Mouse (Mus musculus): ENCODE results near the gene Sdhb. TPM values are rescaled to one million over a fixed set of nuclear protein-coding genes. Genes with fewer than 3 reads are reported as not detected.

Gene Sdhb
- polyA plus RNA-seq, 1 experiment from 2014 or later = 502 TPM

DNA sequence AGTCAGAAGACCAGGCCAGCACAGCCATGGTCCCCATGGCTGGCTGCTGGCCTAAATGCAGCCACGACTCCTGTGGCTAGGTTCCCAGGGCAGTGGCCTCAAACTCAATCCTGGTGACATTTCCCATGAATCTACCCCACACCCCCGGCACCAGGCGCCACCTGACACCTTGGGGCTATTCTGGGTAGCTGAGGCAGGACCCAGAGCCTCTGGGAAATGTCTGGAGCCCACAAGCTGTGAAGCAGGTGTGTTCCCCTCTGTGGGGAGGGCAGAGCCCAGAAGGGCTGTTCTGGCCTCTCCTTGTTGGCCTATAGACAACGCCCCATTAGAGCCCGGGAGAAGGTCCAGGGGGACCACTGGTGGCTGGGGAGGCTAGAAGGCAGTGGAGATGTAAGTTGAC lies 38.5 kb upstream of the Sdhb start:
- WGBS = 90% methylated on average over 5 of the region's 5 CpGs
- H3K27me3 ChIP-seq (ENCODE audit: control insufficient read depth, insufficient read depth, low read length) = no peaks in the 10 kb centered on the region

GRCm38 (mm10) chr4:140925648-140926047 lies 35.4 kb upstream of the Sdhb start:
- DNase-seq (ENCODE audit: low spot score) (no peak), ATAC-seq (ENCODE audit: low FRiP score) (no peak)
- Histone ChIP-seq H3K36me3 (replicated peaks; ENCODE audit: control insufficient read depth, insufficient read depth) (no peaks in the 10 kb centered on the region), H3K27me3 (ENCODE audit: control insufficient read depth, insufficient read depth, low read length) (no peaks in the 10 kb centered on the region), H3K27ac (no peak overlapping the region), H3K4me1 (replicated peaks; ENCODE audit: control insufficient read depth, insufficient read depth, low read length) (no peaks in the 10 kb centered on the region; the same call in 1 of the 2 replicates), H3K4me2 (replicated peaks) (no peak overlapping the region), H3K9me3 (ENCODE audit: control insufficient read depth, low read length) (no peaks in the 10 kb centered on the region), H3K4me3 (replicated peaks; ENCODE audit: low read length) (no peak overlapping the region), H3K9ac (no peak overlapping the region)
- 74% methylated on average over 8 of the region's 8 CpGs for WGBS

More for the DNA sequence above, 38.5 kb upstream of the Sdhb start:
- no peaks in the 10 kb centered on the region for H3K36me3 ChIP-seq (replicated peaks; ENCODE audit: control insufficient read depth, insufficient read depth)
- no peak overlapping the region for H3K27ac ChIP-seq
- ATAC-seq (ENCODE audit: low FRiP score) (no peak), DNase-seq (ENCODE audit: low spot score) (no peak)
- no peaks in the 10 kb centered on the region for H3K4me1 ChIP-seq (replicated peaks; ENCODE audit: control insufficient read depth, insufficient read depth, low read length)
- H3K9me3 ChIP-seq (ENCODE audit: control insufficient read depth, low read length) = no peaks in the 10 kb centered on the region
- H3K4me2 ChIP-seq (replicated peaks) = no peak overlapping the region
- H3K9ac ChIP-seq = no peak overlapping the region
- no peak overlapping the region for H3K4me3 ChIP-seq (replicated peaks; ENCODE audit: low read length)

GRCm38 (mm10) chr4:140928349-140928748 lies 32.7 kb upstream of the Sdhb start:
- H3K27me3 ChIP-seq (ENCODE audit: control insufficient read depth, insufficient read depth, low read length) = no peaks in the 10 kb centered on the region
- ATAC-seq (ENCODE audit: low FRiP score) (no peak), DNase-seq (ENCODE audit: low spot score) (no peak)
- WGBS = 84% methylated on average over 9 of the region's 9 CpGs
- no peak overlapping the region for H3K9ac ChIP-seq
- H3K4me1 ChIP-seq (replicated peaks; ENCODE audit: control insufficient read depth, insufficient read depth, low read length) = no peaks in the 10 kb centered on the region; the same call in 1 of the 2 replicates
- no peak overlapping the region for H3K4me3 ChIP-seq (replicated peaks; ENCODE audit: low read length)
- H3K4me2 ChIP-seq (replicated peaks) = no peak overlapping the region
- no peaks in the 10 kb centered on the region for H3K36me3 ChIP-seq (replicated peaks; ENCODE audit: control insufficient read depth, insufficient read depth)
- H3K9me3 ChIP-seq (ENCODE audit: control insufficient read depth, low read length) = no peaks in the 10 kb centered on the region
- no peak overlapping the region for H3K27ac ChIP-seq

DNA sequence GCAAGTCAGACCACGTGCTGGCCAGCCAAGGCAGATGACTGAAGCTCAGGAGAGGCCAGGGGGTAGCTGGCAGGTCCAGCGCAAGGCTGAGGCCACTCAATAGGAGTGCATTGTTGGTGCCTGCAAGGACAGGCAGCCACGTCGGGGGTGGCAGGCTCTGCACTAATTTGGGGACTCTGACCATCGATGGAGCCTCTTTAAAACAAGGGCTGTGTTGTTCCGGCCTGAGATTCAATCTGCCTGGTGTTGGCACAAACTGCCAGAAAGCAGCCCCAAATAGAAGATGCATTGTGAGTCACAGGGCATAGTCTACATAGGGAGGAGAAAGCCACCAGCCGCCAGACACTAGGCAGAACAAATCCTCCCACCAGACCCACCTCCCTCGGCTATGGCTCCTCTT lies 31.3 kb upstream of the Sdhb start:
- Histone ChIP-seq H3K27me3 (ENCODE audit: control insufficient read depth, insufficient read depth, low read length) (no peaks in the 10 kb centered on the region), H3K9ac (no peak overlapping the region), H3K4me2 (replicated peaks) (no peak overlapping the region), H3K9me3 (ENCODE audit: control insufficient read depth, low read length) (no peaks in the 10 kb centered on the region), H3K4me3 (replicated peaks; ENCODE audit: low read length) (no peak overlapping the region), H3K4me1 (replicated peaks; ENCODE audit: control insufficient read depth, insufficient read depth, low read length) (no peaks in the 10 kb centered on the region; the same call in 1 of the 2 replicates), H3K27ac (no peak overlapping the region; the same call in 1 of the 2 replicates), H3K36me3 (replicated peaks; ENCODE audit: control insufficient read depth, insufficient read depth) (no peaks in the 10 kb centered on the region)
- WGBS = 59% methylated on average over 8 of the region's 8 CpGs
- ATAC-seq (ENCODE audit: low FRiP score) (peak; percentile 76; the same call in 1 of the 2 replicates), DNase-seq (ENCODE audit: low spot score) (no peak)

DNA sequence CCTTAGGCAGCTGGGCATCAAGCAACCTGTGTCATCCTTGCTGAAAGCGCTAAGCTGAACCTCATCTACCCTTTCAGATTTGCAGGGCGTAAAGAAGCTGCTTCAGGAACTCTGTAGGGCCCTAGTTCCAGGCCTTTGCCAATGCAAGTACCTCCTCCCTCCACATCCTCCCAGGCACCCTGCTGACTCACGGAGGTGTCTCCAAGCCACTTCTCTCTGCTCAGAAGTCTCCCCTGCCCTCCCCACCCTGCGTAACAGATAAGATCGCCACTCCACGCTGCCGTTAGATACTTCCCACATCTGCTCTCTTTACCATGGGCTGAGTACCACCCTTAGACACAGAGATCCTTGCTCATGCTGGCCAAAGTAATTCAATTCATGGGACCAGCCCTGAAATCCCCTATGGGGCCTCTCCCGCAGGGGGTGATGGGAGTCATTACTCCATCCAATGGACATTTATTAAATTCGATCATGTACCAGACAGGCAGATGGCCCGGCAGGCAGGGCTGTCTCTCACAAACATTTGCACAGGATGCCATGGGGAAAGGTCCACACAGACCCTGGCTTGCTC lies 30.0 kb upstream of the Sdhb start:
- Histone ChIP-seq H3K4me3 (replicated peaks; ENCODE audit: low read length) (no peak overlapping the region), H3K36me3 (replicated peaks; ENCODE audit: control insufficient read depth, insufficient read depth) (no peaks in the 10 kb centered on the region), H3K27me3 (ENCODE audit: control insufficient read depth, insufficient read depth, low read length) (no peaks in the 10 kb centered on the region), H3K9ac (no peak overlapping the region), H3K9me3 (ENCODE audit: control insufficient read depth, low read length) (no peaks in the 10 kb centered on the region), H3K4me1 (replicated peaks; ENCODE audit: control insufficient read depth, insufficient read depth, low read length) (no peaks in the 10 kb centered on the region; the same call in 1 of the 2 replicates), H3K27ac (no peak overlapping the region), H3K4me2 (replicated peaks) (no peak overlapping the region)
- ATAC-seq (ENCODE audit: low FRiP score) (no peak), DNase-seq (ENCODE audit: low spot score) (no peak)
- WGBS = 69% methylated on average over 10 of the region's 10 CpGs

DNA sequence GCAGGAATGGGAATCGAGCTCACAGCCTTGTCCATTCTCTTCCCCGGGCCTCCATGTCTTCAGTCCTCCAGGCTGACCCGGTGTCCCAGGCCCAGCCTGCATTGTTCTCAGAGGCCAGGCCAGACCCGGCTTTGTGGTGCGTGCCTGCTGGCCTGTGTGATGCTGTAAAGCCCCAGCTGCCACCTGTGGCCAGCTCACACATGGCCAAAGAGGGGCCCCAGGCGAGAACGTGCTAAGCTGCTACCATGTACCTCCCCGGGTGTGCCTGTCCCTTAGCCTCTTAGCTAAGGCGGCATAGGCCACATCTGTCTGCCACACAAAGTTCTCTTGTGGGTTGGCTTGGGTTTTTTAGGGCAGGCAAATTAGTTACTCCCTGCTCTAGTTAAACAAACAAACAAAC lies 25.4 kb upstream of the Sdhb start:
- H3K9ac ChIP-seq = no peak overlapping the region
- H3K9me3 ChIP-seq (ENCODE audit: control insufficient read depth, low read length) = 0 out of 2 replicates have a peak, but pooled peaks cover 3% of the 10 kb centered on the region
- no peak overlapping the region for H3K4me2 ChIP-seq (replicated peaks)
- H3K36me3 ChIP-seq (replicated peaks; ENCODE audit: control insufficient read depth, insufficient read depth) = no peaks in the 10 kb centered on the region
- no peak for ATAC-seq (ENCODE audit: low FRiP score)
- H3K27me3 ChIP-seq (ENCODE audit: control insufficient read depth, insufficient read depth, low read length) = no peaks in the 10 kb centered on the region
- H3K27ac ChIP-seq = no peak overlapping the region
- 64% methylated on average over 9 of the region's 9 CpGs for WGBS
- H3K4me1 ChIP-seq (replicated peaks; ENCODE audit: control insufficient read depth, insufficient read depth, low read length) = no peaks in the 10 kb centered on the region
- H3K4me3 ChIP-seq (replicated peaks; ENCODE audit: low read length) = no peak overlapping the region
- no peak for DNase-seq (ENCODE audit: low spot score)

DNA sequence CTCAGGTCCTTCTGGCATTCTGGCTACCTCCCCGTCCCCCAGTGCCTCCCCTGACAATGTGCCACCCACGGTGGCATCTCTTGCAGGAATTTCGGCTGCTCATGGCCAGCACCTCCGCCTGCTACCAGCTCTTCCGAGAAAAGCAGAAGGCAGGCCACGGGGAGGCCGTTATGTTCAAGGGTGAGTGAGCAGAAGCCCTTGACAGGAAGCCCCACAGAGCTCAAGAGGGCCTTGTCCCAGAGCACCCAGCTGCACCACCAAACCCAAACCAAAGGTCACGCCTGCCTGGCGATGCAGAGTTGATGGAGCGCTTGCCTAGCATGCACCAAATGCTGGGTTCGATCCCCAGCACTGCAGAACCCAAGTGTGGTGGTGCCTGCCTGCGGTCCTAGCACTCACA lies 16.6 kb upstream of the Sdhb start:
- no peak for ATAC-seq (ENCODE audit: low FRiP score)
- H3K4me2 ChIP-seq (replicated peaks) = no peak overlapping the region
- H3K27ac ChIP-seq = no peak overlapping the region
- whole genome bisulfite sequencing = 88% methylated on average over 12 of the region's 12 CpGs
- DNase-seq (ENCODE audit: low spot score) = no peak
- H3K4me1 ChIP-seq (replicated peaks; ENCODE audit: control insufficient read depth, insufficient read depth, low read length) = no peaks in the 10 kb centered on the region
- H3K9me3 ChIP-seq (ENCODE audit: control insufficient read depth, low read length) = no peaks in the 10 kb centered on the region
- no peaks in the 10 kb centered on the region for H3K27me3 ChIP-seq (ENCODE audit: control insufficient read depth, insufficient read depth, low read length)
- H3K9ac ChIP-seq = no peak overlapping the region
- no peaks in the 10 kb centered on the region for H3K36me3 ChIP-seq (replicated peaks; ENCODE audit: control insufficient read depth, insufficient read depth)
- H3K4me3 ChIP-seq (replicated peaks; ENCODE audit: low read length) = no peak overlapping the region

DNA sequence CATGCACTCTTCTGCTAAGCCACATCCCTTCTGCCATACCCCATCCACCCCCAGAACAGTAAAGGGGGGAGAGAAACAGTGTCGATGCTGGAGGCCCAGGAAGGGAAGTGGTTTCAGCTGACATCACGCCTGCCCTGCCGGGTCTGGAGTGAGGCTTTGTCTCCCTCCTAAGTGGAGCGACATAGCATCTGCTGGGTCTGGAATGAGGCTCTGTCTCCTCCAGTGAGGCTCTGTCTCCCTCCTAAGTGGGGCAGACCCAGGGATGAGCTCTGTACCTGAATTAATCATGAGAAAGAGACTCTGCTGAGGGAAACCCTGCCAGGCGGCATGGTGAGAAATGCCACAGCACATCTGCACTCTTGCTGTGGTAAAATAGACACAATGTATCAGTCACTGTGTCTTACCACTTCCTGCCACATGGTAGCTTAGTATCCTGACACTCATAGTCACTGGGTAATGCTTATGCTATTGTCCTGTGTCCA lies 16.0 kb upstream of the Sdhb start:
- no peak overlapping the region for H3K9ac ChIP-seq
- no peak overlapping the region for H3K27ac ChIP-seq
- no peak for DNase-seq (ENCODE audit: low spot score)
- no peak overlapping the region for H3K4me3 ChIP-seq (replicated peaks; ENCODE audit: low read length)
- no peak for ATAC-seq (ENCODE audit: low FRiP score)
- no peaks in the 10 kb centered on the region for H3K36me3 ChIP-seq (replicated peaks; ENCODE audit: control insufficient read depth, insufficient read depth)
- no peak overlapping the region for H3K4me2 ChIP-seq (replicated peaks)
- H3K9me3 ChIP-seq (ENCODE audit: control insufficient read depth, low read length) = no peaks in the 10 kb centered on the region
- H3K4me1 ChIP-seq (replicated peaks; ENCODE audit: control insufficient read depth, insufficient read depth, low read length) = no peaks in the 10 kb centered on the region
- no peaks in the 10 kb centered on the region for H3K27me3 ChIP-seq (ENCODE audit: control insufficient read depth, insufficient read depth, low read length)
- 84% methylated on average over 5 of the region's 5 CpGs for WGBS

DNA sequence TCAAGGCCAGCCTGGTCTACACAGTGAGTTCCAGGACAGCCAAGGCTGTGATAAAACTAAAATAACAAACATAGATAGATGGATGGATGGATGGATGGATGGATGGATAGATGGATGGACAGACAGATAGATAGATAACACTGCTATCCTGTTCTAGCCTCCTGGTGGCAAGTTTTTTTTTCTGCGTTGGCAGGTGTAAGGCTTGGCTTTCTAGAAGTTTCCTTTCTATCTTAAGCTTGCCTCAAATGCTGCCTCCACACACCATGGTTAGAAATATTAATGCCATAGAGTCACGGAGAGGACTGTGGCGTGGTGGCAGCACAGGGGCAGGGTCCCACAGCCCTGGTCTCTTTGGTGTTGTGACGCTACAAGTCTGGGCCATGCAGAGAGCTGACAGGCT lies 15.4 kb upstream of the Sdhb start:
- 95% methylated on average over 4 of the region's 4 CpGs for WGBS
- H3K4me1 ChIP-seq (replicated peaks; ENCODE audit: control insufficient read depth, insufficient read depth, low read length) = no peaks in the 10 kb centered on the region
- H3K36me3 ChIP-seq (replicated peaks; ENCODE audit: control insufficient read depth, insufficient read depth) = no peaks in the 10 kb centered on the region
- no peak for DNase-seq (ENCODE audit: low spot score)
- no peaks in the 10 kb centered on the region for H3K27me3 ChIP-seq (ENCODE audit: control insufficient read depth, insufficient read depth, low read length)
- H3K9me3 ChIP-seq (ENCODE audit: control insufficient read depth, low read length) = no peaks in the 10 kb centered on the region
- H3K27ac ChIP-seq = no peak overlapping the region
- no peak overlapping the region for H3K9ac ChIP-seq
- no peak overlapping the region for H3K4me2 ChIP-seq (replicated peaks)
- ATAC-seq (ENCODE audit: low FRiP score) = no peak
- no peak overlapping the region for H3K4me3 ChIP-seq (replicated peaks; ENCODE audit: low read length)

GRCm38 (mm10) chr4:140946048-140946447 lies 15.0 kb upstream of the Sdhb start:
- Histone ChIP-seq H3K27me3 (ENCODE audit: control insufficient read depth, insufficient read depth, low read length) (no peaks in the 10 kb centered on the region), H3K36me3 (replicated peaks; ENCODE audit: control insufficient read depth, insufficient read depth) (no peaks in the 10 kb centered on the region), H3K4me2 (replicated peaks) (no peak overlapping the region), H3K9me3 (ENCODE audit: control insufficient read depth, low read length) (no peaks in the 10 kb centered on the region), H3K4me1 (replicated peaks; ENCODE audit: control insufficient read depth, insufficient read depth, low read length) (no peaks in the 10 kb centered on the region), H3K27ac (no peak overlapping the region), H3K4me3 (replicated peaks; ENCODE audit: low read length) (no peak overlapping the region), H3K9ac (no peak overlapping the region)
- DNase-seq (ENCODE audit: low spot score) = no peak
- 81% methylated on average over 4 of the region's 4 CpGs for WGBS
- no peak for ATAC-seq (ENCODE audit: low FRiP score)

All from hindbrain, embryonic 14.5 days (tissue).